Mouse (Mus musculus) olfactory bulb, adult 2 months (tissue): ENCODE results near the gene Zfp746. TPM values are rescaled to one million over a fixed set of nuclear protein-coding genes. Genes with fewer than 3 reads are reported as not detected.
A peak's percentile ranks its signal among the peaks of the same experiment; 100 is the strongest.
"Not testable (repeated sequence)": the region's sequence is repeated elsewhere in the genome, so short reads cannot be mapped to it uniquely, and the experiment has no call there.

Source experiments
- H3K27ac ChIP-seq: fragments of 200-500 bp; 2 replicates; pipeline ENCODE4 v1.5.1; 2012; ENCODE audit warnings: low read depth, low read length; ENCODE audit not compliant: insufficient read depth
- H3K4me1 ChIP-seq: fragments of 200-500 bp; 2 replicates; pipeline ENCODE4 v1.6.1; 2012; ENCODE audit warnings: low read length; ENCODE audit not compliant: control insufficient read depth, insufficient read depth
- H3K4me3 ChIP-seq: fragments of 200-500 bp; 2 replicates; pipeline ENCODE4 v1.5.1; 2012; ENCODE audit warnings: mild to moderate bottlenecking, low read depth, low read length, moderate library complexity; ENCODE audit not compliant: insufficient read depth
- CTCF ChIP-seq: fragments of 200-500 bp; IDR thresholded peaks from 2 replicates; pipeline ENCODE4 v1.5.1; 2012; ENCODE audit warnings: low read depth, mild to moderate bottlenecking, low read length, moderate library complexity; ENCODE audit not compliant: insufficient read depth
- POLR2A ChIP-seq: fragments of 200-500 bp; IDR thresholded peaks from 2 replicates; pipeline ENCODE4 v1.6.1; 2012; ENCODE audit warnings: mild to moderate bottlenecking, low read depth, low read length, moderate library complexity; ENCODE audit not compliant: insufficient read depth
- WGBS: fragments of 180-500 bp; shearing (Covaris S2); methylation state at CpG from one replicate; pipeline ENCODE4 v1.1.7; 2018; 5-methylcytosine and 5-hydroxymethylcytosine counted together
- polyA plus RNA-seq: library from polyadenylated mRNA; stranded (reverse); fragments of >200 nt; gene quantifications from 2 replicates; pipeline ENCODE4 v1.2.4, GENCODE M21; 2012; ENCODE audit warnings: low replicate concordance; ENCODE audit not compliant: missing spikeins, insufficient read depth, insufficient read length

The Zfp746 gene
- not detected in 2 replicates for polyA plus RNA-seq

DNA sequence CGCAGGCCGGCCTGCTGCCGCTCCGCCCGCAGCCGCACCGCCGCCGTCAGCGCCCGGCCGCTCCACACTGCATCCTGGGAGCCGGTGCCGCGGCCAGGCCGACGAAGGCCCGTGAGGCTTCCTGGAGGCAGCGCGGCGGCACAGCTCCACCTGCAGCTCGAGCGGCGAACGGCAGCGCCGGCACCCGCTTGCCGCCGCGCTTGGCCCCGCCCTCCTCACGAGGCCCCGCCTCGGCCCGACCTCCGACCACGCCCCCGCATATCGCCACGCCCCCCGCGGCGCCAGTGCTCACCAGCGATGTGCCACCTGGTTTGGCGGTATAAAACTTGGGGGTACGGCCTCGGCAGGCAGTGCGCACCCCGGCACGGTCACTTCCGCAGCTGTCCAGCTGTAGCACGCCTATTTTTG lies at the start of gene Zfp746:
Gene Zfp746 (minus strand): TSS at position 123 of the 408 bp plus-strand sequence.
- TF ChIP-seq POLR2A (peak; percentile 35), CTCF (peak; percentile 82)
- Histone ChIP-seq H3K4me1 (peaks cover 8% of the 10 kb centered on the region), H3K4me3 (peak within 1 kb of the TSS; percentile 72), H3K27ac (no peak within 1 kb of the TSS)
- WGBS: under 1% methylated on average over 48 of the region's 53 CpGs

DNA sequence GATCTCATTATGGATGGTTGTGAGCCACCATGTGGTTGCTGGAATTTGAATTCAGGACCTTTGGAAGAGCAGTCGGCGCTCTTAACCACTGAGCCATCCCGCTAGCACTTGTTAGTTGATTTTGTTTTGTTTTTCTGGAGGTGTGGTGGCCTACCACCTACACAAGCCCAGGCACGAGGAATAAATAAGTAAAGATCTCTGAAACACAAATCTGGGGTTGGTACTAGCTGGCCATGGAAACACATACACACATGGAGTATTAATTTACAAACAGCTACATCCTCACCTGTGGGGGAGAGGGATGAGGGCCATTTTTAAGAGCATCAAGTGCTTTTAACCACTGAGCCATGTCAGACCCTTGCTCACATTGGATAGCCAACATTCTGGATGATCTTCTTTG lies 34.7 kb upstream of the Zfp746 start:
- WGBS: 83% methylated on average over 4 of the region's 4 CpGs
- H3K4me3 ChIP-seq, H3K27ac ChIP-seq, H3K4me1 ChIP-seq: not testable (repeated sequence)

- TF ChIP-seq CTCF (no peak), POLR2A (no peak)
- Histone ChIP-seq H3K27ac (no peak overlapping the region), H3K4me3 (no peak overlapping the region), H3K4me1 (no peaks in the 10 kb centered on the region)
- WGBS: 40% methylated on average over 3 of the region's 3 CpGs
Measured at GRCm38 (mm10) chr6:48116036-48116435, 29.6 kb upstream of the Zfp746 start.

DNA sequence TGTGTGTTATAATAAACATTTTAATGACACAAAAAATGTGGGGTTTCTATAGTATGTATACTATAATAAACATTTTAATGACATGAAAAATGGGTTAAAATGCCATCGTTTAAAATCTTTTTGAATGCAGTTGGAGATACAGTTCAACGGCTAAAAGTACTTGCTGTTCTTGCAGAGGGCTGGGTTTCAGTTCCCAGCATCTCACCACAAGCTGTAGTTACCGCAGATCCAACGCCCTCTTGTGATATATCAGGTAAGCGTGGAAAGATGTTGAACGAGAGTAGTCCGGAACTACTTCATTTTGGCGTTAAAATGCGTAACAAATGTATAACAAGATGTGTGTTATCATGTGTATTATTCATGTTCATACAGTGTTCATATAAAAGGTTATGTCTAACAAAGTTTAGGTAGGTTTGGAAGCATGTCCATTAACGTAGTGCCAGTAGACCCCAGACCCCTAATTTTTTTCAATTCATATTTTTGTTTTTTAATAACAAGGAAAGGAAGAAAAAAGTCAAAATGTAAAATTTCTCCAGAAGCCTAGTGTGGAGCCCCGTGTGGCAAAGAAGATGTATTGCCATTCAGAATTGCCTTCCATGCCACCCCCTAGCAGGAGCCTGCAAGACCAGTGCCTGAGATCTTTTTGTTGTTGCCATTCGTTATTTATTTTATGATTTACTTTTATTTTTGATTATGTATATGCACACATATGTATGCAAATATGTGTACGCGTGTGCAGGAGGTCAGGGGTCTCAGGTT lies 743 bp upstream of the Zfp746 start:
- TF ChIP-seq POLR2A: no peak
- TF ChIP-seq CTCF: no peak
- Histone ChIP-seq H3K27ac (no peak overlapping the region), H3K4me1 (peaks cover 8% of the 10 kb centered on the region), H3K4me3 (peak overlapping the region; percentile 72)
- 40% methylated on average over 14 of the region's 14 CpGs for WGBS

- whole genome bisulfite sequencing: 3% methylated on average over 71 of the region's 72 CpGs
Measured at GRCm38 (mm10) chr6:48085521-48086404, 630 bp downstream of the Zfp746 start.

GRCm38 (mm10) chr6:48083733-48084191 lies 2.6 kb downstream of the Zfp746 start:
- H3K4me3 ChIP-seq: no peak overlapping the region
- TF ChIP-seq CTCF (no peak), POLR2A (no peak)
- 76% methylated on average over 6 of the region's 6 CpGs for WGBS

More at GRCm38 (mm10) chr6:48085521-48086404, 630 bp downstream of the Zfp746 start:
- Histone ChIP-seq H3K27ac (no peak overlapping the region), H3K4me1 (peaks cover 8% of the 10 kb centered on the region), H3K4me3 (peak overlapping the region; percentile 72)
- TF ChIP-seq CTCF: no peak
- TF ChIP-seq POLR2A: no peak

GRCm38 (mm10) chr6:48081952-48082351 lies 4.4 kb downstream of the Zfp746 start:
- Histone ChIP-seq H3K4me3 (no peak overlapping the region), H3K27ac (no peak overlapping the region), H3K4me1 (peaks cover 8% of the 10 kb centered on the region)
- WGBS: 97% methylated on average over 3 of the region's 3 CpGs
- TF ChIP-seq POLR2A (no peak), CTCF (no peak)

More at GRCm38 (mm10) chr6:48083733-48084191, 2.6 kb downstream of the Zfp746 start:
- peaks cover 8% of the 10 kb centered on the region for H3K4me1 ChIP-seq
- no peak overlapping the region for H3K27ac ChIP-seq

DNA sequence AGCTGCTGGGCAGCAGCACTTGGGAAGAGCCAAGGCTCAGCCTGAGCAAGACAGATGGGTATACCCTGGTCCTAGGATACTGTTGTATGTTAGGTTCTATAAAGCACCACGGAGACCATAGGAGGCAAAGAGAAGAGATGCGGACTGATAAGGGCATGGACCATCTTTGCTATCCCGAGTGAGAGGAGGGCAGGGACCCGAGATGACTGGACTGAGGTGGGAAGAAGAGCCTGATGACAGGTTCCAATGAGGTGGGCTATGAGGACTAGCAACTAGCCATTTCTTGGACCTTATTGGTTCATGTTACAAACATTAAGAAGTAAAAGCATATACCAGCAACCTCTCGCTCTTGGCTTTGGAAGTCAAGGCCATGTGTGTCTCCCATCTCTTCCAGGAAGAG lies 5.4 kb downstream of the Zfp746 start:
- Histone ChIP-seq H3K27ac (no peak overlapping the region), H3K4me1 (peaks cover 6% of the 10 kb centered on the region), H3K4me3 (no peak overlapping the region)
- 95% methylated on average over 5 of the region's 5 CpGs for WGBS
- TF ChIP-seq POLR2A: no peak
- TF ChIP-seq CTCF: no peak

DNA sequence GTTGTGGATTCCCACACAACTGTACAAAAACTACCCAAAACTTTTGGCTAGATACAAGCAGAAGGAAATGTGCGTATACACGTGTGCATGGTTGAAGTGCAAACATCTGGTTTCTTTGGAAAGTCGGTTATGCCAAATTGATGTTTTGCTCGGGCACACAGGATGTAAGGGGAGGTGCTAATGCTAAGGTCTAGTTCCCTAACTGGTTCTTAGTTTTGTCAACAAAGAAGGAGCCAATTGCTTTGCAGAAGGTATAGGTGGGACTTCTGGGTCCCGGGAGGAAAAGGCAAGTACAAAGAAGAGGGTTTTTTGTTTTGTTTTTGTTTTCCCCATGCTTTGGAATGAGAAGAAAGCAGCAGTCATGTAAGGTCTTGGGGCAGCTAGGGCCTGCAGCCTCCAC lies 13.1 kb downstream of the Zfp746 start:
- no peak overlapping the region for H3K27ac ChIP-seq
- H3K4me3 ChIP-seq: no peak overlapping the region
- TF ChIP-seq CTCF (no peak), POLR2A (no peak)
- H3K4me1 ChIP-seq: no peaks in the 10 kb centered on the region
- WGBS: 68% methylated on average over 5 of the region's 5 CpGs
